Mouse (Mus musculus): ENCODE data around the gene Palm3. TPM values are rescaled to one million over a fixed set of nuclear protein-coding genes. Genes with fewer than 3 reads are reported as not detected.
"Not testable (repeated sequence)": the region's sequence is repeated elsewhere in the genome, so short reads cannot be mapped to it uniquely, and the experiment has no call there.

The Palm3 gene
- total RNA-seq (2021), result 1 to 10 TPM; 1.1 to 2.2 TPM
- long read RNA-seq, experiment 1, partial matches to known transcripts, result 1 of 1 reads
- long read RNA-seq, experiment 1, other reads (novel, unspliced or antisense), result 0 of 1 reads
- long read RNA-seq, experiment 2, result 0 reads

GRCm38 (mm10) chr8:84021096-84021495, at the start of gene Palm3:
Gene Palm3, plus strand, starts transcription at chr8:84021471.
- no peak for DNase-seq (ENCODE audit: low spot score in 2 of 2)

DNA sequence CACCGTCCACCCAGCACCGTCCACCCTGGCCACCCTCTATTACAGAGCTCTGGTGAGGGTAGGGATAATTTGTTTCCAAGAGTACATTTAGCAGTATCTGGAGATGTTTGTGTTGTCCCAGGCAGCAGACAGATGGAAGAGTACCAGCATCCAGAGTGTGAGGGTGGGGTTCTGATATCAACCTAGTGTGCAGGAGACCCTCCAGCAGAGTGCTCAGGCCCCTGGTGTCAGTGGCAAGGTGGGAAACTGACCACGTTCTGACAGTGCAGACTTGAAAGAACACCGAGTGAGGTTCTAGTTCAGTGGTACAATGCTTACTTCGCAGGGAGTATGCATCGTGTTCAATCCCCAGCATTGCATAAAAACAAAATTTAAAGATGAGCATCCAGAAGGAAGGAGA, 49.6 kb upstream of the Palm3 start:
- no peak for DNase-seq (ENCODE audit: low spot score in 2 of 2)

DNA sequence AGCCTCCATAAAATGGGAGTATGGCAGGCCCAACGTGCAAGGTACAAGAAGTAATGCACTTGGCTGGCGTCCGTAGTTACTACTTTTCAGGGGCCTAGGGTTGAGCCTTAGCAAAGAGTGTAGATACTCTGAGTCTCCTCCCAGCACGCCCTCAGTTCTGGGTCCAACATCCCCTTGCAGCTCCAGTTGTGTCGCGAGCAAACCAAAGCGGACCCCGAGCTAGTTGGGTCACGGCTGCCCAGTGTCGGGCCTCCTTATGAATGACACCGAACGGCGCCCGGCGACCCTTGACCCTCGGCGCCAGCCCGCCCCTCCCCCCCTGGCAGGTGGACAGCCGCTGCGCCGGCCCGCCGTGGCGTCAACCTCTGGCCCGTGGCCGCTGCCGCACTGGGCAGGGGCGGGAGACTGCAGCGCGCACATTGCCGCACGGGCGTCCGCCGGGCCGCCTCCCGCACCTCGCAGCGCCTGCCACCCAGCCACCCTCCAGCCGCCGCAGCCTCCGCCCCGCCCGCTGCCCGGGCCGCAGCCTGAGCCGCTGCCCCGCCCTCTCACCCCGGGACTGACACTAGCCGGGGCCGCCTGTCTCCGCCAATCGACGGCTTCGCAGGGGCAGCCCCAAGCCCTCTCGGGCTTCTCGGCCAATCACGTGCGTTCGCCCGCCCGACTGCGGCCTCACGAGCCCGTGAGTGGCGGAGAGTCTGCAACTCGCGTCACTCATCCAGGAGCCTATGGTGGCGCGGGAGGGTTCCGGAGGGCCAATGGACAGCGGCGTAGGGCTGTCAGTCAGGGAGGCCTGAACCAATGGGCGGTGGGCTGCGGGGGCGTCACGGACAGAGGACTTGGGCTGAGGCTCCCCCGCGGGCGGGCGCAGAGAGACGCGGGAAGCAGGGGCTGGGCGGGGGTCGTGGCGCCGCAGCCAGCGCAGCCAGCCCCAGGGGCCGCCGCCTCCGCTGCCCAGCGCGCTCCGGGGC, 48.8 kb upstream of the Palm3 start, which contains the start of gene Prkaca:
Gene Prkaca, plus strand, starts transcription at position 844 of the 971 bp plus-strand sequence.
- DNase-seq (ENCODE audit: low spot score in 2 of 2), result peak; percentile 92 to 97

DNA sequence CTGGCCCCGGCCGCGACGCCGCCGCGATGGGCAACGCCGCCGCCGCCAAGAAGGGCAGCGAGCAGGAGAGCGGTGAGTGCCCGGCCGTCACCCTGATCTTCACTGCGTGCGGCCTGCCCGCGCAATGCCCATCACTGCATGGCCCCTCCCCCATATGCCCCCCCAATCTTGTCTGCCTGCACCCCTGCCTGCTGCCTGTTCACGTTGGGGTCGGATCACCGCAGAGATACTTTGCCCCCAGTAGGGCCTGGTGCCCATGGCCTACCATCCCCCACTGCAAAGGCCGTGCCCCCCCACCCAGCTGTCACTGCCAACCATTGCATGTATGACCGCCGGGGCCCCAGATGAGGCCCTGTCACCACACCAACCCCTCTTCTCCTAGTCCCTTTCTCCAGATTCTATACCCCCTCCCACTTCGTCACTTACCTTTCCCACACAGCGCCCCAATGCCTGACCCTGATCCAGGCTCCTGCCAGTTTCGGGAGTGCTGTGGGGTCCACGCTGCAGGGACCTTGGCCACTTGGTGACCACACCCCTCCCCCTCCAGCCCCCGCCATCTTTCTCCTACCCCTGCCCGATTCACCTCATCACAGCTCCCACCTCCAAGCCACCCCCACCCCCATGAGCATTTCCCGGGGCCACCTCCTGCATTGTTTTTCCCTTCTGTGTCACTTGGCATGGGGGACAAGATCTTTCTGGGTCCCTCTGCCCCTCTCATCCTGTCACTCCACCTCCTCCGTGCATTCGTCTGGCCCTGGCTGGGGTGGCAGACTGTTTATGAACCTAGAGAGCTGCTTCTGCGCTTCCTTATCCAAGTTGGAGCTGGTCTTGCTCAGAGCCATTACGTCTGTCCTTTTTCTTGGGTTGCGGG, 47.9 kb upstream of the Palm3 start:
- DNase-seq (ENCODE audit: low spot score in 2 of 2), result peak in 1 of 2 experiments; percentile 50

DNA sequence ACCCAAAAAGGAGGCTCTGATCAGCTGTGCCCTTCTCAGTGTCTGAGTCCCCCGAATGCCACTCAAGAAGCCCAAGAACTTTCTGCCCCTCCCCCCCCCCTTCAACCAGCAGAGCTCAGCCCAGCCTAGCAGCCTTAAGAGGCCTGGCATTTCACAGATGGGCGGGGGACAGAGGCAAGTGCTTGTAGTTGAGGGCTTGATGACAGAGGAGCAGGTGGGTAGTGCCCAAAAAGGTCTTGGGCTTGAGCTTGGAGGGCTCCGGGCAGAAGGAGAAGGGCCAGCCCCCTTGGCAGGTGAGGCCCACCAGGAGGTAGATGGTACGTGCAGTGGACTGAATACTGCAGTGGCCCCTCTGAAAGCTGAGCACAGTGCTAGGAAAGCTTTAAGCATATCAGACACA, 46.8 kb upstream of the Palm3 start:
- no peak for DNase-seq (ENCODE audit: low spot score in 2 of 2)

DNA sequence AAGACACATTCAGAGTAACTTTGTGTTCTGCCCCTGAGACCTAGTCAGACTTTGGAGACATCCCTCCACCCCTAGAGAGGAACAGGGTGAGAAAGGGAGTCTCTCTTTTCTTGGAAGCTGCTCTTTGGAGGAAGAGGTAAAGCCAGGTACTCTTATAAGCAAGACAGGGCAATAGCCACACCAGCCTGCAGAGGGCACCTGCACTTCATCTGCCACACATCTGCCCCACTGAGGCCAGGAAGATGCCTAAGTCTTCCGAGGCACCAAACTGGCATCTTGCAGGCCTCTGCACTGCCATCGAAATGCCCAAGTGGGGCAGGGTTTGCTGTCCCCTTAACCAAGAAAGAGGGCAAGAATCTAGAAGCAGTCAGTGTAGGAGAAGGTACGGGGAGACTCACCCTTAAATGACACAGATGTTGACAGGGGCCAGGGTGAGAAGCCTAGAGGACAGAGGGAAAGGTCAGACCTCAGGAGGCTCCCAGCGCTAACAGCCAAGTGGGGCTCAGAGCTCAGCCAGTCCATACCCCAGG, 45.1 kb upstream of the Palm3 start:
- no peak for DNase-seq (ENCODE audit: low spot score in 2 of 2)

DNA sequence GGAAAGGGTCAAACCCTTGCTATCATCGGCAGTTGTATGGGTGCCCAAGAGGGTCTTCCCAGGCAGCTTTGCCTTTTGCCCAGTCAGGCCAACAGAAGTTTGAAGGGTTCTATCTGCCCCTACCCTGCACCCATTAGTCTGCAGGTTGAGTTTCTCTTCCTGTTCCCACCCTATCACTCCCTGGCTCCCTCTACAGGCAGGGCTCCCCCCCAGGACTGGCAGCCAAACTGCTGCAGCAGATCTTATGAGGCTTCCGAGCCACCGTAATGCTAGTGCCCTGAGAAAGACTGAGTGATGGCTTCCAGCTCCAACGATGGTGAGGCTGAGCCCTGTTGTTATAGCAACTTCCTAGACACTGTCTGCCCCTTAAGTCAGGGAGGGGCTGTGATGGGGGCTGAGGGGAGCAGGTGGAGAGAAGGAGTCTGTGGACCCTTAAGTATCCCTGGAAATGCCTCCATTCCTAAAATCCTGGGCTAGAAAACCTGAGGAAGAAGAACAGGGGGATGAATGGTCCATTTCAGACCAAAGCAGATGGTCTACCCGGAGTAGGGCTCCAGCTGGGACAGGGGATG, 44.4 kb upstream of the Palm3 start:
- DNase-seq (ENCODE audit: low spot score in 2 of 2), result no peak

- no peak for DNase-seq (ENCODE audit: low spot score in 2 of 2)
Observed at GRCm38 (mm10) chr8:83977646-83978045, 43.6 kb upstream of the Palm3 start.

- DNase-seq (ENCODE audit: low spot score in 2 of 2), result no peak
Observed at GRCm38 (mm10) chr8:83978200-83978599, 43.1 kb upstream of the Palm3 start.

GRCm38 (mm10) chr8:83980250-83980649, 41.0 kb upstream of the Palm3 start:
- DNase-seq (ENCODE audit: low spot score in 2 of 2), result no peak

- DNase-seq (ENCODE audit: low spot score in 2 of 2), result no peak
Observed at GRCm38 (mm10) chr8:83980845-83981244, 40.4 kb upstream of the Palm3 start.

DNA sequence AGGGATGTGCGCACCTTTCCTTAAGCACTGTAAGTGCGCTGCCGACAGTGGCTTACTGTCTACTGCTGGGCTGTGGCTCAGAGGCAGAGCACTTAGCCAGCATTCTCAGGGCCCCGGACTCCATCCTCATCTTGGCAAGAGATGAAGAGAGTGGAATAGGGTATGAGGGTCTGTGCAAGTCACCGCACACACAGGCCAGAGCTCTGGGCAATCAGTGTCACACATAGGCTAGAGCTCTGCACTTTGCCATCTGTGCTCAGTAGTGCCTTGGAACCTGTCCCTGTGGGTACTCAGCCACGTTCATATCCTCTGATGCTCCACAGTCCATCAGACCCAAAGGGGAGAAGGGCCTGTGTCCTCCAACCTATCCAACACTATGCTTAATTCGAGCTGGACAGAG, 39.7 kb upstream of the Palm3 start:
- no peak for DNase-seq (ENCODE audit: low spot score in 2 of 2)

GRCm38 (mm10) chr8:83982449-83982848, 38.8 kb upstream of the Palm3 start:
- no peak for DNase-seq (ENCODE audit: low spot score in 2 of 2)

DNA sequence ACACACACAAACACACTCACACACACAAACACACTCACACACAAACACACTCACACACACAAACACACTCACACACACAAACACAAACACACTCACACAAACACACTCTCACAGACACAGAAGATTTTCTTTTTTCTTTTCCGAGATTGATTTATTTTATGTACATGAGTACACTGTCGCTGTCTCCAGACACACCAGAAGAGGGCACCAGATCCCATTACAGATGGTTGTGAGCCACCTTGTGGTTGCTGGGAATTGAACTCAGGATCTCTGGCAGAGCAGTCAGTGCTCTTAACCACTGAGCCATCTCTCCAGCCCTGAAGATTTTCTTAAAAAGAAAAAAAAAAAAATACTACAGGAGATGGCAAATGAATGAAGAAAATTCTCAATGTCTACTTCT, 38.0 kb upstream of the Palm3 start:
- DNase-seq (ENCODE audit: low spot score in 2 of 2), result not testable (repeated sequence)

DNA sequence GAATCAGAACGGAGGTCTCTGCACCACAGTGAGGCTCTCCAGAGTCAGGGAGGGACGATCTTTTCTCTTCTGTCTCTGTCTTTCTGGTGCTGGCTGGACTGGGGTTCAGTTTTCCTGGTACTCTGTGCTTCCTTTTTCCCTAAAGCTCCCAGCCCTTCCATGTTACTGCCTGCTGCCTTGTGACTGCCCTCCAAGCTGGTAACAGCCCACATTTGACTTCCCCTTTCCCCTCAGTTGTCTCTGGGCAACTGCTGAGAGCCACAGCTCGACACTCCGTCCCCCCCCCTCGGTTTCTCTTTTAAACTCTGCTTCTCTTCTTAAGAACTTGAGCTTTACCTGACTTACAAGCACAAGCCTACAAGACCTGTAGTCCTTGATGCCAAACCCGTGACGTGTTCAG, 32.0 kb upstream of the Palm3 start:
- no peak for DNase-seq (ENCODE audit: low spot score in 2 of 2)

- DNase-seq (ENCODE audit: low spot score in 2 of 2), result no peak
Observed at GRCm38 (mm10) chr8:83990170-83990569, 31.1 kb upstream of the Palm3 start.

DNA sequence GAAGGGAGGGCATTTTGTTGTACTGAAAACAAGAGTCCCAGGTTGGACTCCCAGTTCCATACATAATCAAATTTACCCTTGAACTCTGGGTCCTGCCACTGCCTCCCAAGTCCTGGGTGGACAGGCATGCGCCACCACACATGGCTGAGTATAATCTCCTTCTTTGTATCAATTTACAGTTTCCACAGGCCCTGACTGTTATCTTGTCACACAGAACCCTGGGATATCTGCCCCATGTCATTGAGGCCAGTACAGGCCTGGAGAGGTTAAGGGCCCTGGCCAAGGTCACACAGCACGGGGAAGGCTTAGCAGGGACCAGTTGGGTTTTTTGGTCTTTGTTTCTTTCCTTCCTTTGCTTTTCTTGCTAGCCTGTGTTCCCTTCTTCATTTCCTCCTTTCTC, 28.8 kb upstream of the Palm3 start:
- DNase-seq (ENCODE audit: low spot score in 2 of 2), result no peak

DNA sequence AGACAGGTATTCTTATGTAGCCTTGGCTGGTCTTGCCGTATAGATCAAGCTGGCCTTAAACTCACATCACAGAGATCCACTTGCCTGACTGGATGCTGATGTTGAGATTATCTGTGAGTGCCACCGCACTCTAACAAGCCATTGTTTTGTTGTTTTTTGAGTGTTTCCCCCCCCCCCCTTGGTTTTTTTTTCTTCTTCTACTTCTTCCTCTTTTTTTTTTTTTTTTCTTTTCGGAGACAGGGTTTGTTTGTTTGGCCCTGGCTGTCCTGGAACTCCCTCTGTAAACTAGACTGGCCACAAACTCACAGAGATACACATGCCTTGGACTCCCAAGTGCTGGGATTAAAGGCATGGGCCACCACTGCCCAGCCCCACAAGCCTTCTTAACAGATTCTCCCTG, 27.2 kb upstream of the Palm3 start:
- DNase-seq (ENCODE audit: low spot score in 2 of 2), result no peak

- DNase-seq (ENCODE audit: low spot score in 2 of 2), result no peak
Observed at GRCm38 (mm10) chr8:83995973-83996372, 25.3 kb upstream of the Palm3 start.

GRCm38 (mm10) chr8:83996567-83997505, 24.4 kb upstream of the Palm3 start:
- DNase-seq (ENCODE audit: low spot score in 2 of 2), result peak; percentile 86 to 90

All from gastrocnemius, postnatal 4 days (tissue).